Comparison of ENCODE assay signal across 11 mouse cellular contexts in the genomic region with DNA sequence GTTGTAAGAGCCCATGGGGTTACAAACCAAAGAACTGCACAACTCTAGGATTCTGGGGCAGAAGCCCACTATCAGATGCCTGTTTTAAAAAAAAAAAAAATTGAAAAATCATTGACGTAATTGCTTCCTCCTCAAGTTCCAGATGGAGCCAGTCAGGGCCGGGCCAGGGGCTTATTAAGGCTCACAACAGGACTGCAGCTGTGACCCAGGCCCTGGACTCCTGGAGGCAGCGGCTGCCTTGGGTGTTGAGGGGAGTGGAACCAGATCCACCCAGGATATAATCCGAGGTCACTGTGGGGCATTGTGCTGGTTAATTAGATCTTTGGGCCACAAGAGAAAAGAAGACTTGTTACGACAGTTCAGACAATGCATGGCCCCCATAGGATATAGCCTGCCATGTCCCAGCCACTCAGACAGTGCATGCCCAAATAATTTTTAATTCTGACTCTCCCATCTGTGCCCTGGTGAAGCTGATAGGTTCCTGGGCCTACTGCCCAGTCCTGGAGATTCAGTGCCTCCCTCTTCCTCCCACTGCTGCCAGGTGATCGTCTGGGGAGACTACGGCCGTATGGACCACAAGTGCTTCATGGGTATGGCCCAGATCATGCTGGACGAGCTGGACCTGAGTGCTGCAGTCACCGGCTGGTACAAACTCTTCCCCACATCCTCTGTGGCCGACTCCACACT. TPM values are rescaled to one million over a fixed set of nuclear protein-coding genes. Genes with fewer than 3 reads are reported as not detected.
DNase-seq lines count a peak whose midpoint lies in the region; ATAC-seq and TF ChIP-seq lines count a peak whose summit lies in the region.
"Had no signal": no experiment of that assay in that cellular context is flagged by ENCODE, and none has a peak within 500 bp of the region (broad histone marks: within the 10 kb centered on the region; RNA-seq: fewer than 3 reads in every experiment).

No protein-coding gene starts in this region.

- WGBS in neural tube, embryonic 13.5 days: 52% methylated on average over 11 of the region's 11 CpGs
- WGBS in neural tube, embryonic 15.5 days: 42% methylated on average over 11 of the region's 11 CpGs
- 48% methylated on average over 11 of the region's 11 CpGs for WGBS in hindbrain, postnatal 0 days
- 68% methylated on average over 11 of the region's 11 CpGs for WGBS in kidney, adult 2 months

- H3K9ac ChIP-seq in neural tube, embryonic 13.5 days: no peak overlapping the region
- H3K9ac ChIP-seq in neural tube, embryonic 15.5 days (replicated peaks): no peak overlapping the region
- no peak overlapping the region for H3K9ac ChIP-seq in hindbrain, postnatal 0 days (replicated peaks; ENCODE audit: low read length)
- H3K9ac ChIP-seq: heart, embryonic 12.5 days had no signal

- TF ChIP-seq POLR2A in kidney, adult 2 months (IDR thresholded peaks at IDR 0.05; ENCODE audit: low read depth, low read length): no peak

- no peaks in the 10 kb centered on the region for H3K9me3 ChIP-seq in neural tube, embryonic 13.5 days
- no peaks in the 10 kb centered on the region for H3K9me3 ChIP-seq in neural tube, embryonic 15.5 days (replicated peaks)
- no peaks in the 10 kb centered on the region for H3K9me3 ChIP-seq in hindbrain, postnatal 0 days (ENCODE audit: low read length)
- H3K9me3 ChIP-seq: heart, embryonic 12.5 days had no signal

- H3K4me3 ChIP-seq in neural tube, embryonic 13.5 days: no peak overlapping the region
- no peak overlapping the region for H3K4me3 ChIP-seq in neural tube, embryonic 15.5 days (replicated peaks)
- H3K4me3 ChIP-seq in hindbrain, postnatal 0 days (ENCODE audit: low read length): no peak overlapping the region
- no peak overlapping the region for H3K4me3 ChIP-seq in kidney, adult 2 months (ENCODE audit: insufficient read depth, low read depth, low read length)
- H3K4me3 ChIP-seq: heart, embryonic 12.5 days had no signal

- no peak for DNase-seq in cerebellum, postnatal 4 days (ENCODE audit: low spot score in 2 of 2)
- peak; percentile 56 for DNase-seq in hindbrain, postnatal 0 days (ENCODE audit: low spot score)
- no peak for DNase-seq in spleen, postnatal 36 days (ENCODE audit: low spot score in 2 of 2)
- DNase-seq in kidney, adult 2 months: no peak
- DNase-seq: spleen, adult 18-20 months had no signal

- H3K27me3 ChIP-seq in neural tube, embryonic 13.5 days: no peaks in the 10 kb centered on the region; the same call in 1 of the 2 replicates
- H3K27me3 ChIP-seq in neural tube, embryonic 15.5 days (replicated peaks): no peaks in the 10 kb centered on the region
- H3K27me3 ChIP-seq in hindbrain, postnatal 0 days (ENCODE audit: insufficient read depth, low read length): no peaks in the 10 kb centered on the region
- H3K27me3 ChIP-seq in kidney, adult 2 months (replicated peaks; ENCODE audit: control insufficient read depth, insufficient read depth, low read length): no peaks in the 10 kb centered on the region

- H3K27ac ChIP-seq in neural tube, embryonic 13.5 days (replicated peaks): peak overlapping the region; percentile 14; the same call in 1 of the 2 replicates
- H3K27ac ChIP-seq in neural tube, embryonic 15.5 days (replicated peaks): no peak overlapping the region
- peak overlapping the region; percentile 15; the same call in 1 of the 2 replicates for H3K27ac ChIP-seq in hindbrain, postnatal 0 days
- no peak overlapping the region for H3K27ac ChIP-seq in kidney, adult 2 months (ENCODE audit: insufficient read depth, low read depth, low read length)

- H3K4me2 ChIP-seq in neural tube, embryonic 13.5 days: no peak overlapping the region
- no peak overlapping the region for H3K4me2 ChIP-seq in neural tube, embryonic 15.5 days
- no peak overlapping the region for H3K4me2 ChIP-seq in hindbrain, postnatal 0 days (ENCODE audit: low read depth, low read length)
- H3K4me2 ChIP-seq: heart, embryonic 12.5 days had no signal

- H3K36me3 ChIP-seq in neural tube, embryonic 13.5 days: no peaks in the 10 kb centered on the region
- peaks cover 7% of the 10 kb centered on the region; the same call in 1 of the 2 replicates for H3K36me3 ChIP-seq in neural tube, embryonic 15.5 days
- no peaks in the 10 kb centered on the region for H3K36me3 ChIP-seq in hindbrain, postnatal 0 days (ENCODE audit: insufficient read depth, low read length)
- H3K36me3 ChIP-seq in kidney, adult 2 months (ENCODE audit: control insufficient read depth, insufficient read depth, low read length): no peaks in the 10 kb centered on the region
- H3K36me3 ChIP-seq: heart, embryonic 12.5 days had no signal

- peaks cover 10% of the 10 kb centered on the region for H3K4me1 ChIP-seq in neural tube, embryonic 13.5 days (replicated peaks)
- H3K4me1 ChIP-seq in neural tube, embryonic 15.5 days: peaks cover 5% of the 10 kb centered on the region; the same call in 1 of the 2 replicates
- peaks cover 11% of the 10 kb centered on the region; the same call in 1 of the 2 replicates for H3K4me1 ChIP-seq in hindbrain, postnatal 0 days (ENCODE audit: insufficient read depth, low read length)
- H3K4me1 ChIP-seq in kidney, adult 2 months (ENCODE audit: control insufficient read depth, insufficient read depth, low read length): no peaks in the 10 kb centered on the region

- no peak for TF ChIP-seq CTCF in hindbrain, postnatal 0 days (IDR thresholded peaks at IDR 0.05; ENCODE audit: low read depth)
- TF ChIP-seq CTCF in kidney, adult 2 months (conservative IDR thresholded peaks at IDR 0.05; ENCODE audit: insufficient read depth, insufficient read length, low read depth, low read length): no peak

- ATAC-seq in cerebellum, adult (ENCODE audit: insufficient number of reproducible peaks, low FRiP score, low TSS enrichment): peak; percentile 72
- ATAC-seq in neural tube, embryonic 13.5 days (ENCODE audit: low read depth): no peak
- no peak for ATAC-seq in neural tube, embryonic 15.5 days (ENCODE audit: low FRiP score)
- ATAC-seq in hindbrain, postnatal 0 days: peak; percentile 52
- no peak for ATAC-seq in monocyte, adult 5-6 weeks (replicated peaks; ENCODE audit: insufficient number of reproducible peaks, low FRiP score, low TSS enrichment, poor library complexity, severe bottlenecking)
- ATAC-seq: inflammation-experienced regulatory T-cells, adult 6 months had no signal

RNA-seq across cellular contexts. Expression of gene Exo5, which starts 33.9 kb away (rescaled TPM):
- 36.1 and 38.8 TPM in 2 replicates for polyA plus RNA-seq in neural tube, embryonic 13.5 days (2015; fragmentation: Nextera tagmentation; extraction: Ambion mirVana)
- 27.3 and 29.8 TPM in 2 replicates for polyA plus RNA-seq in neural tube, embryonic 15.5 days (2015; fragmentation: Nextera tagmentation; extraction: Ambion mirVana)
- total RNA-seq in hindbrain, postnatal 0 days (2014; rRNA removed): 7.4 and 8.6 TPM in 2 replicates
- polyA plus RNA-seq in hindbrain, postnatal 0 days (2015; fragmentation: Nextera tagmentation; extraction: Ambion mirVana): 13.4 and 13.6 TPM in 2 replicates
- total RNA-seq in monocyte, adult 5-6 weeks (2017): 6.7 to 14.7 TPM (median 12.3 TPM) in 3 replicates
- 3.4 and 4.1 TPM in 2 replicates for polyA plus RNA-seq in kidney, adult 2 months (2012; rRNA removed)

RNA-seq across cellular contexts. Expression of gene Rims3, which starts 36.3 kb away (rescaled TPM):
- 16.1 and 18.8 TPM in 2 replicates for polyA plus RNA-seq in neural tube, embryonic 13.5 days (2015; fragmentation: Nextera tagmentation; extraction: Ambion mirVana)
- polyA plus RNA-seq in neural tube, embryonic 15.5 days (2015; fragmentation: Nextera tagmentation; extraction: Ambion mirVana): 18.8 and 23.3 TPM in 2 replicates
- total RNA-seq in hindbrain, postnatal 0 days (2014; rRNA removed): 93.7 and 109 TPM in 2 replicates
- polyA plus RNA-seq in hindbrain, postnatal 0 days (2015; fragmentation: Nextera tagmentation; extraction: Ambion mirVana): 22.0 and 22.8 TPM in 2 replicates
- total RNA-seq in monocyte, adult 5-6 weeks (2017): 1.7 to 2.9 TPM (median 1.7 TPM) in 3 replicates
- 0.27 and 0.39 TPM in 2 replicates for polyA plus RNA-seq in kidney, adult 2 months (2012; rRNA removed)

RNA-seq across cellular contexts. Expression of gene Nfyc, which starts 59.5 kb away (rescaled TPM):
- polyA plus RNA-seq in neural tube, embryonic 13.5 days (2015; fragmentation: Nextera tagmentation; extraction: Ambion mirVana): 86.6 and 90.8 TPM in 2 replicates
- polyA plus RNA-seq in neural tube, embryonic 15.5 days (2015; fragmentation: Nextera tagmentation; extraction: Ambion mirVana): 83.0 and 86.8 TPM in 2 replicates
- 144 and 175 TPM in 2 replicates for total RNA-seq in hindbrain, postnatal 0 days (2014; rRNA removed)
- polyA plus RNA-seq in hindbrain, postnatal 0 days (2015; fragmentation: Nextera tagmentation; extraction: Ambion mirVana): 66.9 and 69.4 TPM in 2 replicates
- total RNA-seq in monocyte, adult 5-6 weeks (2017): 46.7 to 97.0 TPM (median 77.6 TPM) in 3 replicates
- polyA plus RNA-seq in kidney, adult 2 months (2012; rRNA removed): 218 and 287 TPM in 2 replicates

Comparison
In these comparisons a context has a peak if more than half of its experiments do, and no peak if none do; other contexts are left out.
1. H3K27ac ChIP-seq: peak in neural tube, embryonic 13.5 days (single experiment) and hindbrain, postnatal 0 days (single experiment); none in neural tube, embryonic 15.5 days (single experiment) and kidney, adult 2 months (single experiment).
2. ATAC-seq: peak in cerebellum, adult (single experiment) and hindbrain, postnatal 0 days (single experiment); none in neural tube, embryonic 13.5 days (single experiment), neural tube, embryonic 15.5 days (single experiment) and monocyte, adult 5-6 weeks (single experiment).
3. RNA of gene Rims3, which starts 36.3 kb away (polyA plus RNA-seq): 18.8 to 23.3 TPM in neural tube, embryonic 15.5 days, 22.0 to 22.8 TPM in hindbrain, postnatal 0 days and 16.1 to 18.8 TPM in neural tube, embryonic 13.5 days; 0.27 to 0.39 TPM in kidney, adult 2 months; every median in the first group is over 10 times any median in the second.